Mouse (Mus musculus) neural tube, embryonic 13.5 days (tissue): ENCODE measurements around the gene Gm9913. TPM values are rescaled to one million over a fixed set of nuclear protein-coding genes. Genes with fewer than 3 reads are reported as not detected.

Experiments
- ATAC-seq: fragments of 200-750 bp; cut with Nextera tagmentation; 2 replicates; pipeline ENCODE4 v1.8.0; 2017; ENCODE audit warnings: low read depth, mild to moderate bottlenecking, moderate TSS enrichment, moderate library complexity
- H3K27ac ChIP-seq: fragments of 300-500 bp; sonication (generic); replicated peaks from 2 replicates; pipeline ENCODE4 v1.5.1; 2015; ENCODE audit warnings: moderate library complexity, mild to moderate bottlenecking, inconsistent platforms
- H3K27me3 ChIP-seq: fragments of 300-500 bp; sonication (generic); 2 replicates; pipeline ENCODE4 v1.6.1; 2015; ENCODE audit warnings: mild to moderate bottlenecking, inconsistent platforms
- H3K36me3 ChIP-seq: fragments of 300-500 bp; sonication (generic); 2 replicates; pipeline ENCODE4 v1.6.1; 2015; ENCODE audit warnings: mild to moderate bottlenecking, inconsistent platforms
- H3K4me1 ChIP-seq: fragments of 300-500 bp; sonication (generic); replicated peaks from 2 replicates; pipeline ENCODE4 v1.6.1; 2015; ENCODE audit warnings: inconsistent platforms
- H3K4me2 ChIP-seq: fragments of 300-500 bp; sonication (generic); 2 replicates; pipeline ENCODE4 v1.6.1; 2015; ENCODE audit warnings: inconsistent platforms, mild to moderate bottlenecking, moderate library complexity
- H3K4me3 ChIP-seq: fragments of 300-500 bp; sonication (generic); 2 replicates; pipeline ENCODE4 v1.5.1; 2015; ENCODE audit warnings: mild to moderate bottlenecking, inconsistent platforms
- H3K9ac ChIP-seq: fragments of 300-500 bp; sonication (generic); 2 replicates; pipeline ENCODE4 v1.6.1; 2015; ENCODE audit warnings: moderate library complexity, mild to moderate bottlenecking, inconsistent platforms
- H3K9me3 ChIP-seq: fragments of 300-500 bp; sonication (generic); 2 replicates; pipeline ENCODE4 v1.6.1; 2016; ENCODE audit warnings: inconsistent platforms
- WGBS: fragments of 180-500 bp; shearing (Covaris S2); methylation state at CpG from one replicate; pipeline ENCODE4 v1.1.7; 2015; 5-methylcytosine and 5-hydroxymethylcytosine counted together
- polyA plus RNA-seq: library from polyadenylated mRNA; unstranded; fragments of >200 nt; fragmentation: Nextera tagmentation; extraction: Ambion mirVana; gene quantifications from 2 replicates; pipeline ENCODE4 v1.2.1, GENCODE M21; 2015

Gene Gm9913
- polyA plus RNA-seq, result not detected in 2 replicates

- H3K4me2 ChIP-seq, result peak within 1 kb of the TSS; percentile 98
- under 1% methylated on average over 45 of the region's 45 CpGs for WGBS
- H3K4me3 ChIP-seq, result peak within 1 kb of the TSS; percentile 76
- peak within 1 kb of the TSS; percentile 55 for H3K27ac ChIP-seq
- H3K27me3 ChIP-seq, result peaks cover 36% of the 10 kb centered on the region
- peaks cover 19% of the 10 kb centered on the region for H3K4me1 ChIP-seq
- no peaks in the 10 kb centered on the region for H3K36me3 ChIP-seq
- peak within 1 kb of the TSS; percentile 78 for H3K9ac ChIP-seq
- peak; percentile 65 for ATAC-seq
- H3K9me3 ChIP-seq, result no peaks in the 10 kb centered on the region
Measured at GRCm38 (mm10) chr2:125505006-125505745, at the start of gene Gm9913. Gm9913 (plus strand) TSS chr2:125505089.

- Histone ChIP-seq H3K36me3 (no peaks in the 10 kb centered on the region), H3K4me2 (no peak overlapping the region), H3K4me1 (0 out of 2 replicates have a peak, but pooled peaks cover 6% of the 10 kb centered on the region), H3K27ac (no peak overlapping the region), H3K9me3 (no peaks in the 10 kb centered on the region), H3K9ac (no peak overlapping the region), H3K27me3 (no peaks in the 10 kb centered on the region), H3K4me3 (no peak overlapping the region)
- WGBS, result 84% methylated on average over 15 of the region's 15 CpGs
- ATAC-seq, result no peak
Measured at GRCm38 (mm10) chr2:125456059-125456789, 48.7 kb upstream of the Gm9913 start.

- no peak overlapping the region for H3K4me3 ChIP-seq
- no peaks in the 10 kb centered on the region for H3K36me3 ChIP-seq
- WGBS, result 79% methylated on average over 3 of the region's 3 CpGs
- no peak for ATAC-seq
- H3K4me1 ChIP-seq, result no peaks in the 10 kb centered on the region
- no peak overlapping the region for H3K4me2 ChIP-seq
- H3K27me3 ChIP-seq, result no peaks in the 10 kb centered on the region
- H3K9ac ChIP-seq, result no peak overlapping the region
- no peak overlapping the region for H3K27ac ChIP-seq
- H3K9me3 ChIP-seq, result no peaks in the 10 kb centered on the region
Measured at GRCm38 (mm10) chr2:125459087-125459486, 45.8 kb upstream of the Gm9913 start.

GRCm38 (mm10) chr2:125464036-125464435 is 40.9 kb upstream of the Gm9913 start:
- Histone ChIP-seq H3K4me3 (no peak overlapping the region), H3K4me1 (no peaks in the 10 kb centered on the region), H3K4me2 (no peak overlapping the region), H3K27ac (no peak overlapping the region), H3K9ac (no peak overlapping the region), H3K36me3 (0 out of 2 replicates have a peak, but pooled peaks cover 9% of the 10 kb centered on the region), H3K27me3 (no peaks in the 10 kb centered on the region), H3K9me3 (no peaks in the 10 kb centered on the region)
- WGBS, result 81% methylated on average over 6 of the region's 6 CpGs
- ATAC-seq, result no peak

- Histone ChIP-seq H3K9me3 (no peaks in the 10 kb centered on the region), H3K4me3 (no peak overlapping the region), H3K27me3 (no peaks in the 10 kb centered on the region), H3K27ac (0 out of 2 replicates have a peak overlapping the region, but pooled peaks have one; percentile 14), H3K9ac (no peak overlapping the region), H3K4me1 (0 out of 2 replicates have a peak, but pooled peaks cover 4% of the 10 kb centered on the region), H3K36me3 (0 out of 2 replicates have a peak, but pooled peaks cover 9% of the 10 kb centered on the region), H3K4me2 (no peak overlapping the region)
- no peak for ATAC-seq
- 80% methylated on average over 8 of the region's 8 CpGs for WGBS
Measured at GRCm38 (mm10) chr2:125470553-125471295, 34.2 kb upstream of the Gm9913 start.

- no peaks in the 10 kb centered on the region for H3K9me3 ChIP-seq
- no peak for ATAC-seq
- H3K27me3 ChIP-seq, result no peaks in the 10 kb centered on the region
- no peak overlapping the region for H3K4me3 ChIP-seq
- H3K36me3 ChIP-seq, result 0 out of 2 replicates have a peak, but pooled peaks cover 6% of the 10 kb centered on the region
- no peak overlapping the region for H3K9ac ChIP-seq
- no peak overlapping the region for H3K4me2 ChIP-seq
- 0 out of 2 replicates have a peak, but pooled peaks cover 4% of the 10 kb centered on the region for H3K4me1 ChIP-seq
- 93% methylated on average over 4 of the region's 4 CpGs for WGBS
- no peak overlapping the region for H3K27ac ChIP-seq
Measured at GRCm38 (mm10) chr2:125471721-125472120, 33.2 kb upstream of the Gm9913 start.

GRCm38 (mm10) chr2:125473228-125473627 is 31.7 kb upstream of the Gm9913 start:
- H3K4me1 ChIP-seq, result 0 out of 2 replicates have a peak, but pooled peaks cover 4% of the 10 kb centered on the region
- no peaks in the 10 kb centered on the region for H3K36me3 ChIP-seq
- H3K27ac ChIP-seq, result no peak overlapping the region
- no peaks in the 10 kb centered on the region for H3K9me3 ChIP-seq
- no peak for ATAC-seq
- H3K27me3 ChIP-seq, result no peaks in the 10 kb centered on the region
- no peak overlapping the region for H3K9ac ChIP-seq
- WGBS, result 90% methylated on average over 2 of the region's 2 CpGs
- H3K4me3 ChIP-seq, result no peak overlapping the region
- H3K4me2 ChIP-seq, result no peak overlapping the region

GRCm38 (mm10) chr2:125474690-125475089 is 30.2 kb upstream of the Gm9913 start:
- Histone ChIP-seq H3K27me3 (no peaks in the 10 kb centered on the region), H3K9me3 (no peaks in the 10 kb centered on the region), H3K27ac (no peak overlapping the region), H3K4me2 (no peak overlapping the region), H3K4me3 (no peak overlapping the region), H3K4me1 (0 out of 2 replicates have a peak, but pooled peaks cover 4% of the 10 kb centered on the region), H3K9ac (no peak overlapping the region), H3K36me3 (no peaks in the 10 kb centered on the region)
- ATAC-seq, result no peak
- 81% methylated on average over 5 of the region's 5 CpGs for WGBS

- no peak for ATAC-seq
- Histone ChIP-seq H3K9ac (no peak overlapping the region), H3K4me3 (no peak overlapping the region), H3K9me3 (no peaks in the 10 kb centered on the region), H3K27ac (no peak overlapping the region), H3K27me3 (no peaks in the 10 kb centered on the region), H3K4me2 (no peak overlapping the region), H3K4me1 (no peaks in the 10 kb centered on the region), H3K36me3 (no peaks in the 10 kb centered on the region)
- 89% methylated on average over 3 of the region's 3 CpGs for WGBS
Measured at GRCm38 (mm10) chr2:125476231-125476630, 28.7 kb upstream of the Gm9913 start.

GRCm38 (mm10) chr2:125477367-125477766 is 27.5 kb upstream of the Gm9913 start:
- no peaks in the 10 kb centered on the region for H3K36me3 ChIP-seq

GRCm38 (mm10) chr2:125478705-125479104 is 26.2 kb upstream of the Gm9913 start:
- Histone ChIP-seq H3K36me3 (no peaks in the 10 kb centered on the region), H3K4me1 (no peaks in the 10 kb centered on the region), H3K9me3 (no peaks in the 10 kb centered on the region), H3K4me3 (no peak overlapping the region), H3K27me3 (no peaks in the 10 kb centered on the region), H3K27ac (no peak overlapping the region), H3K9ac (no peak overlapping the region), H3K4me2 (no peak overlapping the region)
- 56% methylated on average over 4 of the region's 4 CpGs for WGBS
- ATAC-seq, result no peak

More at GRCm38 (mm10) chr2:125477367-125477766, 27.5 kb upstream of the Gm9913 start:
- H3K9me3 ChIP-seq, result no peaks in the 10 kb centered on the region
- ATAC-seq, result no peak
- no peak overlapping the region for H3K4me3 ChIP-seq
- no peaks in the 10 kb centered on the region for H3K27me3 ChIP-seq
- H3K27ac ChIP-seq, result no peak overlapping the region
- no peaks in the 10 kb centered on the region for H3K4me1 ChIP-seq
- H3K9ac ChIP-seq, result no peak overlapping the region
- H3K4me2 ChIP-seq, result no peak overlapping the region
- WGBS, result 79% methylated on average over 3 of the region's 3 CpGs

- Histone ChIP-seq H3K4me2 (no peak overlapping the region), H3K9me3 (no peaks in the 10 kb centered on the region), H3K4me1 (no peaks in the 10 kb centered on the region), H3K9ac (no peak overlapping the region), H3K36me3 (no peaks in the 10 kb centered on the region), H3K27me3 (no peaks in the 10 kb centered on the region), H3K27ac (no peak overlapping the region), H3K4me3 (no peak overlapping the region)
- WGBS, result 92% methylated on average over 5 of the region's 5 CpGs
- no peak for ATAC-seq
Measured at GRCm38 (mm10) chr2:125480057-125480456, 24.8 kb upstream of the Gm9913 start.
